In the genomic region with DNA sequence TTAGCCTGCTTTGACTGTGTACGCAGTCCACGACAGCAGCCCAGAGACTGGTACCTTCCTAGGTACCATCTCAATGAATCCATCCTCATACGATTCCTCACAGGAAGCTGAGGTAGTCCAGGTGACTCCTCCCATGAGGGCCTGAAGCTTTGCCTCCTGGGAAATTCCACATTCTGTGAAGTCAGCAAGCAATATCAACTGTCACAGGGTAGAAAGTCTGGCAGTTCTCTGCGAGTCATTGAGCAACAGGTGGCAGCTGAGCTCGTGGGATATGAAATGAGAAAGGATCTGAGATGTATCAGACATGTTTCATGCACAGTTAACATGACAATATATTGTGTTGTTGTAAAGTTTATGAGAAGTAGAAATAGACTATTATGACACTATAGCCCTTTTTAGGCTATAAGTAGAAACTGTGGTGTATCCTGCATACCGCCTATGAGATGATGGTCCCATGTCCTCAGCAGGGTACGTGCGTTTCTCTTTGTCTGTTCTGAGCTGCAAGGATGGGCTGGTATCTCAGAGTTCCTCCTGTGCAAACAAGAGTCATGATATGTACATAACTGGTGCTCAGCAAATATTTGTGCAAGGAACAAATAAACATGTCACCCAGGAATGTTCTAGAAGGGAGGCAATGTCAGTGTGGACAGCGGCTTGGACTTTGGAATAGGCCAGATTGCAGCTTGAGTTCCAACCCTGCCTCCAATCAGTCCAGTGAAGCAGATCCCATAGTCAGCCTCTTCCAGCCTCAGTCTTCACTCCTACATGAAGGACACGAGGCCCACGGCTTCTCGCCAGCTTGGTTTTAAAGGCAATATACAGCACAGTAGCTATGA, we compare ENCODE assay signal across 20 mouse cellular contexts. TPM values are rescaled to one million over a fixed set of nuclear protein-coding genes. Genes with fewer than 3 reads are reported as not detected.
DNase-seq lines count a peak whose midpoint lies in the region; ATAC-seq lines count a peak whose summit lies in the region.
"Had no signal": no experiment of that assay in that cellular context is flagged by ENCODE, and none has a peak within 500 bp of the region (broad histone marks: within the 10 kb centered on the region; RNA-seq: fewer than 3 reads in every experiment).

No protein-coding gene starts in this region.

- WGBS in intestine, embryonic 15.5 days, result 59% methylated on average over 12 of the region's 12 CpGs
- 74% methylated on average over 12 of the region's 12 CpGs for whole genome bisulfite sequencing in stomach, embryonic 14.5 days
- WGBS in midbrain, embryonic 16.5 days, result 87% methylated on average over 12 of the region's 12 CpGs

- no peaks in the 10 kb centered on the region for H3K36me3 ChIP-seq in intestine, embryonic 15.5 days
- H3K36me3 ChIP-seq in stomach, embryonic 14.5 days (ENCODE audit: control insufficient read depth, insufficient read depth, low read length), result no peaks in the 10 kb centered on the region
- no peaks in the 10 kb centered on the region for H3K36me3 ChIP-seq in midbrain, embryonic 16.5 days (ENCODE audit: control insufficient read depth, insufficient read depth, low read length)
- H3K36me3 ChIP-seq: forebrain, embryonic 12.5 days; heart, embryonic 15.5 days; hindbrain, embryonic 10.5 days; liver, embryonic 13.5 days had no signal

- no peaks in the 10 kb centered on the region for H3K9me3 ChIP-seq in intestine, embryonic 15.5 days
- no peaks in the 10 kb centered on the region for H3K9me3 ChIP-seq in stomach, embryonic 14.5 days (ENCODE audit: control insufficient read depth, low read depth, low read length)
- no peaks in the 10 kb centered on the region for H3K9me3 ChIP-seq in midbrain, embryonic 16.5 days (replicated peaks; ENCODE audit: control insufficient read depth, low read length, poor library complexity, severe bottlenecking)
- H3K9me3 ChIP-seq: forebrain, embryonic 12.5 days; heart, embryonic 15.5 days; hindbrain, embryonic 10.5 days; liver, embryonic 13.5 days had no signal

- no peak overlapping the region for H3K4me2 ChIP-seq in intestine, embryonic 15.5 days (replicated peaks)
- no peak overlapping the region for H3K4me2 ChIP-seq in stomach, embryonic 14.5 days (replicated peaks; ENCODE audit: low read depth, low read length)
- H3K4me2 ChIP-seq in midbrain, embryonic 16.5 days (ENCODE audit: low read length), result no peak overlapping the region
- H3K4me2 ChIP-seq: forebrain, embryonic 12.5 days; heart, embryonic 15.5 days; liver, embryonic 13.5 days had no signal

- no peak overlapping the region for H3K4me3 ChIP-seq in intestine, embryonic 15.5 days (replicated peaks)
- H3K4me3 ChIP-seq in stomach, embryonic 14.5 days (ENCODE audit: low read depth, low read length), result no peak overlapping the region
- H3K4me3 ChIP-seq in midbrain, embryonic 16.5 days (ENCODE audit: low read depth, low read length), result no peak overlapping the region
- H3K4me3 ChIP-seq: forebrain, embryonic 12.5 days; heart, adult 2 months; heart, embryonic 15.5 days; hindbrain, embryonic 10.5 days; liver, embryonic 13.5 days had no signal

- H3K27me3 ChIP-seq in intestine, embryonic 15.5 days (replicated peaks), result no peaks in the 10 kb centered on the region
- H3K27me3 ChIP-seq in stomach, embryonic 14.5 days (ENCODE audit: control insufficient read depth, insufficient read depth, low read length), result no peaks in the 10 kb centered on the region
- no peaks in the 10 kb centered on the region for H3K27me3 ChIP-seq in midbrain, embryonic 16.5 days (ENCODE audit: control insufficient read depth, insufficient read depth, low read depth, low read length)
- H3K27me3 ChIP-seq: heart, embryonic 15.5 days; liver, embryonic 13.5 days had no signal

- no peak overlapping the region for H3K9ac ChIP-seq in intestine, embryonic 15.5 days
- no peak overlapping the region for H3K9ac ChIP-seq in stomach, embryonic 14.5 days (replicated peaks; ENCODE audit: low read depth, low read length)
- no peak overlapping the region for H3K9ac ChIP-seq in midbrain, embryonic 16.5 days (ENCODE audit: low read depth, low read length)
- H3K9ac ChIP-seq: forebrain, embryonic 12.5 days; heart, embryonic 15.5 days; liver, embryonic 13.5 days had no signal

- H3K27ac ChIP-seq in intestine, embryonic 15.5 days, result no peak overlapping the region
- H3K27ac ChIP-seq in stomach, embryonic 14.5 days (ENCODE audit: low read length), result no peak overlapping the region
- no peak overlapping the region for H3K27ac ChIP-seq in midbrain, embryonic 16.5 days (ENCODE audit: low read length)
- H3K27ac ChIP-seq: forebrain, embryonic 12.5 days; heart, adult 2 months; heart, embryonic 15.5 days; hindbrain, embryonic 10.5 days; liver, embryonic 13.5 days had no signal

- peak; percentile 15 to 22 for DNase-seq in kidney, adult 8-10 months
- no peak for DNase-seq in kidney, postnatal 10 days
- DNase-seq in kidney, postnatal 14 days, result peak; percentile 36
- no peak for DNase-seq in testis, postnatal 14 days (ENCODE audit: low spot score)
- no peak for DNase-seq in layer of hippocampus, adult 18-20 months (ENCODE audit: low spot score in 2 of 2)
- DNase-seq: adrenal gland, adult 2 months; cerebellum, postnatal 25 days; gastrocnemius, postnatal 14 days; heart, adult 2 months; liver, embryonic 13.5 days; midbrain, embryonic 14.5 days; right cerebral cortex, adult 18-20 months; spleen, adult 18-20 months; thymus, postnatal 4 days had no signal

- ATAC-seq in intestine, embryonic 15.5 days, result peak; percentile 64
- peak; percentile 38; the same call in 1 of the 2 replicates for ATAC-seq in stomach, embryonic 14.5 days (ENCODE audit: insufficient number of reproducible peaks, insufficient read depth, low FRiP score, low read depth)
- ATAC-seq in midbrain, embryonic 16.5 days, result no peak

- H3K4me1 ChIP-seq in intestine, embryonic 15.5 days (replicated peaks), result peaks cover 4% of the 10 kb centered on the region; the same call in 1 of the 2 replicates
- H3K4me1 ChIP-seq in stomach, embryonic 14.5 days (ENCODE audit: control insufficient read depth, insufficient read depth, low read length), result no peaks in the 10 kb centered on the region
- H3K4me1 ChIP-seq in midbrain, embryonic 16.5 days (ENCODE audit: control insufficient read depth, insufficient read depth, low read length), result peaks cover 11% of the 10 kb centered on the region

RNA-seq across cellular contexts. Expression of gene Slco2a1, which starts 7.5 kb away (rescaled TPM):
- polyA plus RNA-seq in intestine, embryonic 15.5 days (2015; fragmentation: Nextera tagmentation; extraction: Ambion mirVana), result 11.3 and 11.7 TPM in 2 replicates
- polyA plus RNA-seq in stomach, embryonic 14.5 days (2014; fragmentation: Nextera tagmentation; extraction: Ambion mirVana), result 8.8 and 9.1 TPM in 2 replicates
- 2.6 and 4.3 TPM in 2 replicates for polyA plus RNA-seq in midbrain, embryonic 16.5 days (2015; fragmentation: Nextera tagmentation; extraction: Ambion mirVana)
- 1 to 10 TPM; 2.1 to 2.2 TPM for total RNA-seq in layer of hippocampus, adult 18-20 months (2021)

Comparison
In these comparisons a context has a peak if more than half of its experiments do, and no peak if none do; other contexts are left out.
1. DNase-seq: peak in kidney, adult 8-10 months (2 of 2) and kidney, postnatal 14 days (single experiment); none in kidney, postnatal 10 days (single experiment), testis, postnatal 14 days (single experiment) and layer of hippocampus, adult 18-20 months (0 of 2).